Mouse (Mus musculus): Measurements from ENCODE around the gene Atp6v0b. TPM values are rescaled to one million over a fixed set of nuclear protein-coding genes. Genes with fewer than 3 reads are reported as not detected.

Gene Atp6v0b
- polyA plus RNA-seq (2015; fragmentation: Nextera tagmentation; extraction: Ambion mirVana), result 544 and 626 TPM in 2 replicates

GRCm38 (mm10) chr4:117887133-117887532 lies at the start of gene Atp6v0b:
Gene Atp6v0b, minus strand, starts transcription at chr4:117887333.
- Histone ChIP-seq H3K9me3 (replicated peaks) (no peaks in the 10 kb centered on the region), H3K4me3 (replicated peaks) (peak within 1 kb of the TSS; percentile 99), H3K9ac (replicated peaks) (peak within 1 kb of the TSS; percentile 99), H3K27ac (replicated peaks) (peak within 1 kb of the TSS; percentile 76), H3K4me1 (peaks cover 63% of the 10 kb centered on the region), H3K36me3 (peaks cover 29% of the 10 kb centered on the region), H3K4me2 (peak within 1 kb of the TSS; percentile 82), H3K27me3 (replicated peaks) (no peaks in the 10 kb centered on the region)
- peak; percentile 87 for ATAC-seq (ENCODE audit: low FRiP score)
- WGBS, result under 1% methylated on average over 37 of the region's 37 CpGs

- Histone ChIP-seq H3K36me3 (peaks cover 5% of the 10 kb centered on the region), H3K4me3 (replicated peaks) (no peak overlapping the region), H3K9me3 (replicated peaks) (no peaks in the 10 kb centered on the region), H3K27ac (replicated peaks) (no peak overlapping the region), H3K4me1 (peaks cover 11% of the 10 kb centered on the region), H3K9ac (replicated peaks) (no peak overlapping the region), H3K27me3 (replicated peaks) (peaks cover 20% of the 10 kb centered on the region), H3K4me2 (no peak overlapping the region)
- 90% methylated on average over 4 of the region's 4 CpGs for WGBS
- ATAC-seq (ENCODE audit: low FRiP score), result no peak
These were observed 46.9 kb upstream of the Atp6v0b start for GRCm38 (mm10) chr4:117934081-117934480.

GRCm38 (mm10) chr4:117933248-117933647 lies 46.1 kb upstream of the Atp6v0b start:
- 83% methylated on average over 5 of the region's 5 CpGs for WGBS

GRCm38 (mm10) chr4:117929391-117929881 lies 42.3 kb upstream of the Atp6v0b start, which contains the start of gene Artn:
Gene Artn, minus strand, starts transcription at chr4:117929763.
- WGBS, result under 1% methylated on average over 33 of the region's 33 CpGs
- Histone ChIP-seq H3K4me3 (replicated peaks) (peak within 1 kb of the TSS; percentile 26), H3K27ac (replicated peaks) (no peak within 1 kb of the TSS), H3K9ac (replicated peaks) (no peak within 1 kb of the TSS; the same call in 1 of the 2 replicates), H3K27me3 (replicated peaks) (peaks cover 52% of the 10 kb centered on the region), H3K4me1 (peaks cover 38% of the 10 kb centered on the region), H3K9me3 (replicated peaks) (no peaks in the 10 kb centered on the region), H3K4me2 (peak within 1 kb of the TSS; percentile 58), H3K36me3 (peaks cover 5% of the 10 kb centered on the region)
- no peak for ATAC-seq (ENCODE audit: low FRiP score)

More at GRCm38 (mm10) chr4:117933248-117933647, 46.1 kb upstream of the Atp6v0b start:
- Histone ChIP-seq H3K36me3 (peaks cover 5% of the 10 kb centered on the region), H3K4me2 (no peak overlapping the region), H3K27ac (replicated peaks) (no peak overlapping the region), H3K4me3 (replicated peaks) (no peak overlapping the region), H3K4me1 (peaks cover 19% of the 10 kb centered on the region), H3K9ac (replicated peaks) (no peak overlapping the region), H3K27me3 (replicated peaks) (peaks cover 28% of the 10 kb centered on the region), H3K9me3 (replicated peaks) (no peaks in the 10 kb centered on the region)
- ATAC-seq (ENCODE audit: low FRiP score), result no peak

GRCm38 (mm10) chr4:117928699-117929241 lies 41.6 kb upstream of the Atp6v0b start:
- no peaks in the 10 kb centered on the region for H3K9me3 ChIP-seq (replicated peaks)
- peaks cover 38% of the 10 kb centered on the region for H3K4me1 ChIP-seq
- H3K4me2 ChIP-seq, result peak overlapping the region; percentile 58
- 3% methylated on average over 13 of the region's 13 CpGs for WGBS
- H3K27ac ChIP-seq (replicated peaks), result no peak overlapping the region
- no peak overlapping the region for H3K9ac ChIP-seq (replicated peaks)
- peaks cover 5% of the 10 kb centered on the region for H3K36me3 ChIP-seq
- 0 out of 2 replicates have a peak, but pooled peaks have one; percentile 5 for ATAC-seq (ENCODE audit: low FRiP score)
- peaks cover 52% of the 10 kb centered on the region for H3K27me3 ChIP-seq (replicated peaks)
- peak overlapping the region; percentile 26 for H3K4me3 ChIP-seq (replicated peaks)

DNA sequence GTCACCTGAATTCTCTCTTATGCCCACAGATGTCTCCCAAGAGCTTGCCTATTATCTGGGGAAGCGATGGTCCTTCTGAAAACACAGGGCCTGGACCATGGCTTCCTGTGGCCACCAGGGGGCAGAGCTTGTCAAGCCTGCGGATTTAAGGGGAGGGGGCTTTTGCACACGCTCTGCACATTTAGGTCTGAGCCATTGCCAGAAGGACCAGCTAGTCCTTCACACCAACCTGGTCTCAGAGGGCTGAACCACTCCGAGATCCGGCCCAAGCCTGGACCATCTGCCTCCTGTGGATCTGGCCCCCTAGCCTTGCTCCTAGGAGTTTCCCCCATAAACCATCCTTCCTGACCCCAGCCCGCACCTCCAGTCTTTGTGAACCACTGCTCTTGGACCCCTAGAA lies 41.1 kb upstream of the Atp6v0b start:
- no peaks in the 10 kb centered on the region for H3K9me3 ChIP-seq (replicated peaks)
- ATAC-seq (ENCODE audit: low FRiP score), result peak; percentile 39
- H3K27me3 ChIP-seq (replicated peaks), result peaks cover 52% of the 10 kb centered on the region
- peak overlapping the region; percentile 58 for H3K4me2 ChIP-seq
- no peak overlapping the region for H3K4me3 ChIP-seq (replicated peaks)
- H3K36me3 ChIP-seq, result peaks cover 5% of the 10 kb centered on the region
- WGBS, result 13% methylated on average over 6 of the region's 6 CpGs
- H3K4me1 ChIP-seq, result peaks cover 38% of the 10 kb centered on the region
- H3K27ac ChIP-seq (replicated peaks), result no peak overlapping the region
- H3K9ac ChIP-seq (replicated peaks), result no peak overlapping the region

DNA sequence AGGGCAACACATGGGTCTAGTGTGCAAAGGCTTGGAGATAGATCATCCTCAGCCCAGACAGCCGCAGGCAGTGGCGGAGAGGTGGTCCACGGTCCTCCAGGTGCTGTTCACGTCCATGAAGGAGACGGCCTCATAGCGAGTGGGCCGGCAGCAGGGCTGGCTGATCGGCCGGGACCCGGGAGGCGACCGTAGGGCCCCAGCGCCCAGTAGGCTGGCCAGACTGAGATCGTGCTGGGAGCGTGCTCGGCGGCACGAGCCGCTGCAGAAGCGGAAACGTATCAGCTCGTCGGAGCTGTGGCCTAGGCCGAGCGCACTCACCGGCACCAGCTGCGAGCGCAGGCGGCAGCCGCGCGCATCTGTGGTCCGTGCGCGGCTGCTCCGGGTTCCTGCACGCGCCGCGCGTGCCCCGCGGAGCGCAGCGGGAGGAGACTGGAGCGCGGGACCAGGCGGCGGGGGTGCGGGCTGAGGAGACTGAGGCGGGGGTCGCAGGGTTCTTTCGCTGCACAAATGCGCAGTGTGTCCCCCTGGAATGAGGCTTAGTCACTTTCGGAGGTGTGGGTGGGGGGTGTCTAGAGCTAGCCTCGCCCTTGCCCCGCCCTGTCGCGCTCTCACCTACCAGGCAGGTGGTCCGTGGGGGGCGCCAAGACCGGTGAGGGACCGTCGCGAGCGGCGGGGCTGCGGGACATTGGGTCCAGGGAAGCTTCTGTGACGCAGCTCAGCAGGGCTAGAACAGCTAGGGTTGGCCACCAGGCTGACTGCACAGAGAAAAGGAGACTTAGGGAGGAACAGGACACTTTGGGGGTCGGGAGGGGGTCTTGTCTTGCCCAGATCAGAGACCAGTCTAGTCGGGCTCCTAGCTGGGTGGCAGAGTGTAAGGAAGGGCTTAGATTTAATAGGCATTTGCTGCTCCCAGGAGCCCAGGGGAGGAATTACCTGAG lies 39.7 kb upstream of the Atp6v0b start:
- Histone ChIP-seq H3K36me3 (no peaks in the 10 kb centered on the region), H3K4me1 (peaks cover 38% of the 10 kb centered on the region), H3K4me2 (peak overlapping the region; percentile 96), H3K27ac (replicated peaks) (0 out of 2 replicates have a peak overlapping the region, but pooled peaks have one; percentile 0), H3K4me3 (replicated peaks) (peak overlapping the region; percentile 51), H3K27me3 (replicated peaks) (peaks cover 52% of the 10 kb centered on the region), H3K9ac (replicated peaks) (peak overlapping the region; percentile 64), H3K9me3 (replicated peaks) (no peaks in the 10 kb centered on the region)
- whole genome bisulfite sequencing, result 2% methylated on average over 71 of the region's 71 CpGs
- peak; percentile 76 for ATAC-seq (ENCODE audit: low FRiP score)

DNA sequence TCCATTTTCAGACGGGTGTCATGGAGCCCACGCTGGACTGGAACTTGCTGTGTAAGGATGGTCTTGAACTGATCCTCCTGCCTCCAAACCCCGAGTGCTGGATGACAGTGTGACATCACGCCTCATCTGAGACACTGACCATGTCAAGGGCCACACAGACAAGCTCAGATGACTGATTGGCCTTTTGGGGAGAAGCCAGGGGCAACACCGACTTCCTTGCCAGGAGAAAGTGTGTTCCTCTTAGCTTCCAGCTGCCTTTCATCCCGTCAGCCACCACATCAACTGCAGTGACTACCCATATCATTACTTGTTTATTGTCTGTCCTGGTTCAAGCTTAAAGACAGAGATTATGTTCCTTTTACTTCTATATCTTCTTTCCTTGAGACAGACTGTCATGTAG lies 37.8 kb upstream of the Atp6v0b start:
- H3K4me3 ChIP-seq (replicated peaks), result no peak overlapping the region
- no peaks in the 10 kb centered on the region for H3K36me3 ChIP-seq
- no peak overlapping the region for H3K27ac ChIP-seq (replicated peaks)
- no peak for ATAC-seq (ENCODE audit: low FRiP score)
- H3K9me3 ChIP-seq (replicated peaks), result no peaks in the 10 kb centered on the region
- H3K4me1 ChIP-seq, result peaks cover 36% of the 10 kb centered on the region
- peaks cover 40% of the 10 kb centered on the region for H3K27me3 ChIP-seq (replicated peaks)
- no peak overlapping the region for H3K4me2 ChIP-seq
- no peak overlapping the region for H3K9ac ChIP-seq (replicated peaks)
- WGBS, result 67% methylated on average over 5 of the region's 6 CpGs

- Histone ChIP-seq H3K4me3 (replicated peaks) (no peak overlapping the region), H3K36me3 (no peaks in the 10 kb centered on the region), H3K27me3 (replicated peaks) (peaks cover 25% of the 10 kb centered on the region), H3K4me1 (peaks cover 21% of the 10 kb centered on the region), H3K9ac (replicated peaks) (no peak overlapping the region), H3K27ac (replicated peaks) (no peak overlapping the region), H3K4me2 (no peak overlapping the region), H3K9me3 (replicated peaks) (no peaks in the 10 kb centered on the region)
- 73% methylated on average over 2 of the region's 2 CpGs for WGBS
- no peak for ATAC-seq (ENCODE audit: low FRiP score)
These were observed 36.3 kb upstream of the Atp6v0b start for GRCm38 (mm10) chr4:117923450-117923849.

GRCm38 (mm10) chr4:117921358-117921757 lies 34.2 kb upstream of the Atp6v0b start:
- no peak overlapping the region for H3K4me2 ChIP-seq
- peaks cover 3% of the 10 kb centered on the region for H3K4me1 ChIP-seq
- peaks cover 13% of the 10 kb centered on the region for H3K27me3 ChIP-seq (replicated peaks)
- H3K36me3 ChIP-seq, result no peaks in the 10 kb centered on the region
- WGBS, result 90% methylated on average over 2 of the region's 2 CpGs
- no peak overlapping the region for H3K9ac ChIP-seq (replicated peaks)
- H3K27ac ChIP-seq (replicated peaks), result no peak overlapping the region
- no peak for ATAC-seq (ENCODE audit: low FRiP score)
- no peaks in the 10 kb centered on the region for H3K9me3 ChIP-seq (replicated peaks)
- H3K4me3 ChIP-seq (replicated peaks), result no peak overlapping the region

GRCm38 (mm10) chr4:117918762-117919161 lies 31.6 kb upstream of the Atp6v0b start:
- H3K9me3 ChIP-seq (replicated peaks), result no peaks in the 10 kb centered on the region
- no peaks in the 10 kb centered on the region for H3K36me3 ChIP-seq
- ATAC-seq (ENCODE audit: low FRiP score), result no peak
- H3K4me3 ChIP-seq (replicated peaks), result no peak overlapping the region
- no peak overlapping the region for H3K4me2 ChIP-seq
- peaks cover 16% of the 10 kb centered on the region for H3K4me1 ChIP-seq
- H3K27ac ChIP-seq (replicated peaks), result no peak overlapping the region
- WGBS, result 91% methylated on average over 5 of the region's 5 CpGs
- no peaks in the 10 kb centered on the region; the same call in 1 of the 2 replicates for H3K27me3 ChIP-seq (replicated peaks)
- no peak overlapping the region for H3K9ac ChIP-seq (replicated peaks)

All from neural tube, embryonic 15.5 days (tissue).